Mouse (Mus musculus) stomach, postnatal 0 days (tissue): ENCODE data around the gene Hspb7.

Experiments used
- CTCF ChIP-seq: IDR thresholded peaks from 2 replicates; pipeline ENCODE4 v1.5.1; 2016; ENCODE audit warnings: antibody characterized with exemption, low read depth, mild to moderate bottlenecking, moderate library complexity
- EP300 ChIP-seq: optimal IDR thresholded peaks from 2 replicates; pipeline ENCODE3; 2016; ENCODE audit warnings: antibody characterized with exemption

DNA sequence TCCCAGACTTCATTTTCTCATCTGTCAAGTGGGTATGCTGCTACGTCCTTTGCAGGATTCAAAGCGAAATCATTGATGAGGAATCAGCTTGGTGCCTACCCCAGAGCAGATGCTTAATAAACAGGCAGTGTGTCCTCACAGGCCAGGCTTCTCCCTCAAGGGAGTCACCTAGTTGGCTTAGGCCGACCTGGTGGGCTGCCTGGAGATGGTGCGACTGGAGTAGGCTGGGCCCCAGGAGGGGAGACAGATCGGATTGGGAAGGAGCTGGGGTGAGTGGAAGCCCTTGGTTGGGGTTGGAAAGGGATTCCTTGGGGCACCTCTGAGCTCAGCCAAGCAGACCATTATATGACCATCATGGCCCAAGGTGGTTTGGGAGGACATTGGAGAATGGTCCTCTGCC is 48.2 kb upstream of the Hspb7 start:
- TF ChIP-seq CTCF (no peak), EP300 (no peak)
